Mouse (Mus musculus) thymus, adult 2 months (tissue): ENCODE data around the gene Rab3il1. TPM values are rescaled to one million over a fixed set of nuclear protein-coding genes. Genes with fewer than 3 reads are reported as not detected.

ENCODE experiments used
- DNase-seq: peaks from one replicate; pipeline ENCODE4 v3.0.0; 2021
- H3K27ac ChIP-seq: fragments of 200-500 bp; 2 replicates; pipeline ENCODE4 v1.5.1; 2012; ENCODE audit warnings: low read length, control low read depth; ENCODE audit not compliant: control insufficient read depth, insufficient read depth
- H3K27me3 ChIP-seq: fragments of 200-500 bp; 2 replicates; pipeline ENCODE4 v1.6.1; 2012; ENCODE audit warnings: mild to moderate bottlenecking, low read length, moderate library complexity, mixed read lengths; ENCODE audit not compliant: control insufficient read depth, insufficient read depth
- H3K36me3 ChIP-seq: fragments of 200-500 bp; 2 replicates; pipeline ENCODE4 v1.6.1; 2012; ENCODE audit warnings: mild to moderate bottlenecking, low read length, moderate library complexity; ENCODE audit not compliant: control insufficient read depth, insufficient read depth
- H3K4me1 ChIP-seq: fragments of 200-500 bp; replicated peaks from 2 replicates; pipeline ENCODE4 v1.6.1; 2012; ENCODE audit warnings: low read length; ENCODE audit not compliant: control insufficient read depth, insufficient read depth
- H3K4me3 ChIP-seq: fragments of 200-500 bp; 2 replicates; pipeline ENCODE4 v1.5.1; 2012; ENCODE audit warnings: mild to moderate bottlenecking, low read length, control low read depth, moderate library complexity; ENCODE audit not compliant: control insufficient read depth, insufficient read depth
- CTCF ChIP-seq: fragments of 200-500 bp; IDR thresholded peaks from 2 replicates; pipeline ENCODE4 v1.5.1; 2012; ENCODE audit warnings: mild to moderate bottlenecking, control low read depth, low read length, moderate library complexity, borderline replicate concordance; ENCODE audit not compliant: control insufficient read depth, poor library complexity, insufficient read depth; ENCODE audit errors: extremely low read depth
- POLR2A ChIP-seq: fragments of 200-500 bp; IDR thresholded peaks from 2 replicates; pipeline ENCODE4 v1.6.1; 2012; ENCODE audit warnings: mild to moderate bottlenecking, low read length, control low read depth, moderate library complexity; ENCODE audit not compliant: control insufficient read depth, poor library complexity, insufficient read depth; ENCODE audit errors: extremely low read depth
- WGBS: fragments of 180-500 bp; shearing (Covaris S2); methylation state at CpG from one replicate; pipeline ENCODE4 v1.1.7; 2018; 5-methylcytosine and 5-hydroxymethylcytosine counted together
- polyA plus RNA-seq: library from polyadenylated mRNA; depleted of rRNA; stranded (reverse); fragments of >200 nt; gene quantifications from 2 replicates; pipeline ENCODE4 v1.2.3, GENCODE M21; 2012; rRNA removed

Gene Rab3il1
- polyA plus RNA-seq, result 12.8 and 15.7 TPM in 2 replicates

DNA sequence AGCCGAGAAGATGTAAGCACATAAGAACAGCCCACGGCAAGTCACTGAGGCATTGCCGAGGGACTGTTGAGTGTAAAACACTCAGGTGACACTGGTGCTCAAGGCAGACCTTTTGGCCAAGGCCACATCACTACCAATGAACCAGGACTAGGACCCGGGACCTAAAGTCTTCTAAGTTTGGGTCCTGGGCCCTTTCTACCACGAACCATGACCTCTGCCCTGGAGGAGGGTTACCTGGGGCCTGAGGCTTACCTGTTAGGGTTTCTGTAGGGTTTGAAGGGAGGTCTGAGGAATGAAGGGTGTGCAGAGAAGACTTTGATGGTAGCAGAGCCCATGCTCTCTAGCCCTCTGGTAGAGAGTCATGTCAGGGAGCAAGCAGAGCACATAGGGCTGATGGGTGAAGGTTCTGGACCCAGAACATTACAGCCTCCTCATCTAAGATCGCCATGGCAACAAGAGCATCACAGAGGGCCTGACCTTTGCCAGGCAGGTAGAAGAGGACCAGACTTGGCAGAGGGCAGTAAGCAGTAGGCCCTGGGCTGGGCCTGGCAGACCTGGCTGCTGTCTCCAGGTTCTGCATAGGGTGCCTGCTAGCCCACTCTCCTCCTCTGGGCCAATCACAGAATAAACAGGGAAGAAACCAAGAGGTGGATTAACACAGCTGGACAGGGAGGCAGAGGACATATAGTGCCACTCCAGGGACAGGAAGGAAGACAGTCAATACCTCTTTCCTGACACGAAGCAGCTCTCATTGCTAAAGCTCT is at the start of gene Rab3il1, which contains the start of gene Best1:
Gene Rab3il1, plus strand, starts transcription at position 464 of the 764 bp plus-strand sequence.
Gene Best1, minus strand, starts transcription at position 428 of the 764 bp plus-strand sequence.
- no peaks in the 10 kb centered on the region for H3K4me1 ChIP-seq
- H3K27ac ChIP-seq, result no peak within 1 kb of the TSS
- no peaks in the 10 kb centered on the region for H3K36me3 ChIP-seq
- no peak within 1 kb of the TSS for H3K4me3 ChIP-seq
- TF ChIP-seq POLR2A, result no peak
- TF ChIP-seq CTCF, result no peak
- no peaks in the 10 kb centered on the region for H3K27me3 ChIP-seq
- WGBS, result 89% methylated on average over 7 of the region's 7 CpGs
- no peak for DNase-seq

GRCm38 (mm10) chr19:9952390-9952789 is 49.1 kb upstream of the Rab3il1 start:
- DNase-seq, result no peak
- Histone ChIP-seq H3K36me3 (no peaks in the 10 kb centered on the region), H3K4me3 (no peak overlapping the region), H3K4me1 (peaks cover 8% of the 10 kb centered on the region; the same call in 1 of the 2 replicates), H3K27ac (no peak overlapping the region), H3K27me3 (no peaks in the 10 kb centered on the region)
- 75% methylated on average over 3 of the region's 3 CpGs for WGBS
- no peak for TF ChIP-seq CTCF

- WGBS, result 91% methylated on average over 3 of the region's 3 CpGs
- Histone ChIP-seq H3K4me1 (peaks cover 8% of the 10 kb centered on the region; the same call in 1 of the 2 replicates), H3K27me3 (no peaks in the 10 kb centered on the region), H3K27ac (no peak overlapping the region), H3K4me3 (no peak overlapping the region), H3K36me3 (no peaks in the 10 kb centered on the region)
- no peak for DNase-seq
- TF ChIP-seq POLR2A (no peak), CTCF (no peak)
These were observed 48.6 kb upstream of the Rab3il1 start for GRCm38 (mm10) chr19:9952912-9953311.

- H3K36me3 ChIP-seq, result no peaks in the 10 kb centered on the region
- H3K4me1 ChIP-seq, result peaks cover 8% of the 10 kb centered on the region; the same call in 1 of the 2 replicates
- TF ChIP-seq CTCF (no peak), POLR2A (no peak)
- WGBS, result 22% methylated on average over 7 of the region's 7 CpGs
- no peak overlapping the region for H3K4me3 ChIP-seq
- DNase-seq, result no peak
- no peaks in the 10 kb centered on the region for H3K27me3 ChIP-seq
- H3K27ac ChIP-seq, result peak overlapping the region; percentile 29; the same call in 1 of the 2 replicates
These were observed 47.2 kb upstream of the Rab3il1 start for GRCm38 (mm10) chr19:9954055-9954810.

GRCm38 (mm10) chr19:9954811-9955202 is 46.7 kb upstream of the Rab3il1 start:
- no peak for DNase-seq

DNA sequence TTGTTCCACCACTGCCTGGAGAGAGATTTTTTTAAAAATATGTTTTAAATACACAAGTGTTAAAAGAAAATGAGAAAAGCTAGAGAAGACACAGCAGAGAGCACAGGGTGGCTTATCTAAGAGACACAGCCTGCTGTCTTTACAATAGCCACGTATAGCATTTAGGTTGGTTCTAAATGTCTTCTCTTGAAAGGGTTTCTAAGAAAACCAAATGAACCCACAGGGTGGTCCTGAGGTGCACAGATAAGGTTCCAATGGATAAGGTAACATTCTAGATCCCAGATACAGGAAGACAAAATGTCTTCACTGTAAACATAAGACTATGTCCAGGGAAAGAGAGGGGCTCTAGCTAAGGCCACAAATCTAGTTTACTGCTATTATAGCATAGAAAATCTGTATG is 46.0 kb upstream of the Rab3il1 start:
- Histone ChIP-seq H3K27ac (no peak overlapping the region), H3K4me3 (no peak overlapping the region), H3K4me1 (peaks cover 8% of the 10 kb centered on the region; the same call in 1 of the 2 replicates), H3K27me3 (no peaks in the 10 kb centered on the region), H3K36me3 (no peaks in the 10 kb centered on the region)
- no peak for DNase-seq
- no peak for TF ChIP-seq CTCF
- TF ChIP-seq POLR2A, result no peak
- WGBS, result 82% methylated on average over 1 of the region's 1 CpGs

More at GRCm38 (mm10) chr19:9954811-9955202, 46.7 kb upstream of the Rab3il1 start:
- H3K36me3 ChIP-seq, result no peaks in the 10 kb centered on the region
- TF ChIP-seq CTCF (no peak), POLR2A (no peak)
- no peaks in the 10 kb centered on the region for H3K27me3 ChIP-seq
- H3K4me1 ChIP-seq, result peaks cover 8% of the 10 kb centered on the region; the same call in 1 of the 2 replicates
- no peak overlapping the region for H3K4me3 ChIP-seq
- peak overlapping the region; percentile 29; the same call in 1 of the 2 replicates for H3K27ac ChIP-seq
- 32% methylated on average over 5 of the region's 5 CpGs for WGBS
